Mouse (Mus musculus): ENCODE results near the gene Sp100. TPM values are rescaled to one million over a fixed set of nuclear protein-coding genes. Genes with fewer than 3 reads are reported as not detected.

Gene Sp100
- polyA plus RNA-seq, 1 experiment, result not detected

- no peaks in the 10 kb centered on the region for H3K79me2 ChIP-seq (ENCODE audit: control insufficient read depth, insufficient read depth)
- H3K4me3 ChIP-seq (ENCODE audit: insufficient read depth, poor library complexity, severe bottlenecking), result no peak overlapping the region
- H3K36me3 ChIP-seq (ENCODE audit: control insufficient read depth, insufficient read depth), result no peaks in the 10 kb centered on the region
- TF ChIP-seq CEBPB (IDR thresholded peaks at IDR 0.05; ENCODE audit: low read depth) (no peak), USF1 (IDR thresholded peaks at IDR 0.05; ENCODE audit: low read depth) (no peak), MAX (IDR thresholded peaks at IDR 0.05) (no peak), MYOG (IDR thresholded peaks at IDR 0.05; ENCODE audit: control insufficient read depth, extremely low read depth, insufficient read length) (no peak), CTCF (IDR thresholded peaks at IDR 0.05; ENCODE audit: control insufficient read depth, insufficient read depth, insufficient read length) (no peak), FOSL1 (IDR thresholded peaks at IDR 0.05; ENCODE audit: insufficient read depth, low read length, poor library complexity, severe bottlenecking) (no peak), MYOD1 (IDR thresholded peaks at IDR 0.05; ENCODE audit: control insufficient read depth, insufficient read length, low read depth) (no peak)
- no peak overlapping the region for H3ac ChIP-seq (ENCODE audit: control insufficient read depth, insufficient read length, low read depth)
- no peaks in the 10 kb centered on the region for H3K79me3 ChIP-seq (ENCODE audit: low read depth)
- no peaks in the 10 kb centered on the region for H3K27me3 ChIP-seq (ENCODE audit: control insufficient read depth, insufficient read depth, insufficient read length)
Measured at GRCm38 (mm10) chr1:85734511-85734910, 84.7 kb downstream of the Sp100 start.

GRCm38 (mm10) chr1:85735463-85736123 is 85.8 kb downstream of the Sp100 start:
- TF ChIP-seq FOSL1 (IDR thresholded peaks at IDR 0.05; ENCODE audit: insufficient read depth, low read length, poor library complexity, severe bottlenecking) (no peak), MYOD1 (IDR thresholded peaks at IDR 0.05; ENCODE audit: control insufficient read depth, insufficient read length, low read depth) (no peak)
- Histone ChIP-seq H3ac (ENCODE audit: control insufficient read depth, insufficient read length, low read depth) (no peak overlapping the region), H3K36me3 (ENCODE audit: control insufficient read depth, insufficient read depth) (no peaks in the 10 kb centered on the region), H3K27me3 (ENCODE audit: control insufficient read depth, insufficient read depth, insufficient read length) (no peaks in the 10 kb centered on the region), H3K4me3 (ENCODE audit: insufficient read depth, poor library complexity, severe bottlenecking) (no peak overlapping the region), H3K79me2 (ENCODE audit: control insufficient read depth, insufficient read depth) (no peaks in the 10 kb centered on the region), H3K79me3 (ENCODE audit: low read depth) (no peaks in the 10 kb centered on the region)

- TF ChIP-seq CTCF (IDR thresholded peaks at IDR 0.05; ENCODE audit: control insufficient read depth, insufficient read depth, insufficient read length) (peak; percentile 40), CEBPB (IDR thresholded peaks at IDR 0.05; ENCODE audit: low read depth) (no peak)
- Histone ChIP-seq H3K79me3 (ENCODE audit: low read depth) (no peaks in the 10 kb centered on the region), H3K79me2 (ENCODE audit: control insufficient read depth, insufficient read depth) (no peaks in the 10 kb centered on the region), H3ac (ENCODE audit: control insufficient read depth, insufficient read length, low read depth) (peak overlapping the region; percentile 18), H3K27me3 (ENCODE audit: control insufficient read depth, insufficient read depth, insufficient read length) (no peaks in the 10 kb centered on the region), H3K36me3 (ENCODE audit: control insufficient read depth, insufficient read depth) (no peaks in the 10 kb centered on the region), H3K4me3 (ENCODE audit: insufficient read depth, poor library complexity, severe bottlenecking) (no peak overlapping the region)
Measured at GRCm38 (mm10) chr1:85736355-85737184, 86.8 kb downstream of the Sp100 start.

- TF ChIP-seq USF1 (IDR thresholded peaks at IDR 0.05; ENCODE audit: low read depth) (no peak), FOSL1 (IDR thresholded peaks at IDR 0.05; ENCODE audit: insufficient read depth, low read length, poor library complexity, severe bottlenecking) (no peak), MAX (IDR thresholded peaks at IDR 0.05) (no peak), CEBPB (IDR thresholded peaks at IDR 0.05; ENCODE audit: low read depth) (no peak), MYOG (IDR thresholded peaks at IDR 0.05; ENCODE audit: control insufficient read depth, extremely low read depth, insufficient read length) (no peak), MYOD1 (IDR thresholded peaks at IDR 0.05; ENCODE audit: control insufficient read depth, insufficient read length, low read depth) (no peak), CTCF (IDR thresholded peaks at IDR 0.05; ENCODE audit: control insufficient read depth, insufficient read depth, insufficient read length) (no peak)
- no peaks in the 10 kb centered on the region for H3K27me3 ChIP-seq (ENCODE audit: control insufficient read depth, insufficient read depth, insufficient read length)
- H3ac ChIP-seq (ENCODE audit: control insufficient read depth, insufficient read length, low read depth), result no peak overlapping the region
- no peak overlapping the region for H3K4me3 ChIP-seq (ENCODE audit: insufficient read depth, poor library complexity, severe bottlenecking)
- no peaks in the 10 kb centered on the region for H3K79me2 ChIP-seq (ENCODE audit: control insufficient read depth, insufficient read depth)
- H3K36me3 ChIP-seq (ENCODE audit: control insufficient read depth, insufficient read depth), result no peaks in the 10 kb centered on the region
- H3K79me3 ChIP-seq (ENCODE audit: low read depth), result no peaks in the 10 kb centered on the region
Measured at GRCm38 (mm10) chr1:85739000-85739399, 89.2 kb downstream of the Sp100 start.

GRCm38 (mm10) chr1:85739819-85740218 is 90.0 kb downstream of the Sp100 start:
- H3ac ChIP-seq (ENCODE audit: control insufficient read depth, insufficient read length, low read depth), result no peak overlapping the region
- H3K79me2 ChIP-seq (ENCODE audit: control insufficient read depth, insufficient read depth), result no peaks in the 10 kb centered on the region
- H3K4me3 ChIP-seq (ENCODE audit: insufficient read depth, poor library complexity, severe bottlenecking), result no peak overlapping the region
- H3K27me3 ChIP-seq (ENCODE audit: control insufficient read depth, insufficient read depth, insufficient read length), result no peaks in the 10 kb centered on the region
- TF ChIP-seq MAX (IDR thresholded peaks at IDR 0.05) (no peak), MYOD1 (IDR thresholded peaks at IDR 0.05; ENCODE audit: control insufficient read depth, insufficient read length, low read depth) (no peak), CEBPB (IDR thresholded peaks at IDR 0.05; ENCODE audit: low read depth) (no peak), CTCF (IDR thresholded peaks at IDR 0.05; ENCODE audit: control insufficient read depth, insufficient read depth, insufficient read length) (no peak)
- no peaks in the 10 kb centered on the region for H3K79me3 ChIP-seq (ENCODE audit: low read depth)
- no peaks in the 10 kb centered on the region for H3K36me3 ChIP-seq (ENCODE audit: control insufficient read depth, insufficient read depth)

GRCm38 (mm10) chr1:85740923-85741322 is 91.1 kb downstream of the Sp100 start:
- H3K27me3 ChIP-seq (ENCODE audit: control insufficient read depth, insufficient read depth, insufficient read length), result no peaks in the 10 kb centered on the region

More at GRCm38 (mm10) chr1:85740923-85741322, 91.1 kb downstream of the Sp100 start:
- H3ac ChIP-seq (ENCODE audit: control insufficient read depth, insufficient read length, low read depth), result no peak overlapping the region
- H3K79me2 ChIP-seq (ENCODE audit: control insufficient read depth, insufficient read depth), result no peaks in the 10 kb centered on the region
- TF ChIP-seq FOSL1 (IDR thresholded peaks at IDR 0.05; ENCODE audit: insufficient read depth, low read length, poor library complexity, severe bottlenecking) (no peak), CEBPB (IDR thresholded peaks at IDR 0.05; ENCODE audit: low read depth) (no peak), USF1 (IDR thresholded peaks at IDR 0.05; ENCODE audit: low read depth) (no peak), CTCF (IDR thresholded peaks at IDR 0.05; ENCODE audit: control insufficient read depth, insufficient read depth, insufficient read length) (no peak), MYOD1 (IDR thresholded peaks at IDR 0.05; ENCODE audit: control insufficient read depth, insufficient read length, low read depth) (no peak), MAX (IDR thresholded peaks at IDR 0.05) (no peak), MYOG (IDR thresholded peaks at IDR 0.05; ENCODE audit: control insufficient read depth, extremely low read depth, insufficient read length) (no peak)
- no peak overlapping the region for H3K4me3 ChIP-seq (ENCODE audit: insufficient read depth, poor library complexity, severe bottlenecking)
- H3K79me3 ChIP-seq (ENCODE audit: low read depth), result no peaks in the 10 kb centered on the region
- H3K36me3 ChIP-seq (ENCODE audit: control insufficient read depth, insufficient read depth), result no peaks in the 10 kb centered on the region

All from C2C12 (cell line).